Mouse (Mus musculus) embryonic facial prominence, embryonic 12.5 days (tissue): ENCODE measurements around the gene Cd22. TPM values are rescaled to one million over a fixed set of nuclear protein-coding genes. Genes with fewer than 3 reads are reported as not detected.

Experiments used
- ATAC-seq: fragments of 200-750 bp; cut with Nextera tagmentation; 2 replicates; pipeline ENCODE4 v1.8.0; 2017; ENCODE audit not compliant: insufficient number of reproducible peaks, insufficient read depth, low FRiP score, low TSS enrichment
- H3K27ac ChIP-seq: fragments of 300-500 bp; sonication (generic); 2 replicates; pipeline ENCODE4 v1.5.1; 2016; ENCODE audit warnings: mild to moderate bottlenecking
- H3K27me3 ChIP-seq: fragments of 300-500 bp; sonication (generic); 2 replicates; pipeline ENCODE4 v1.6.1; 2016; ENCODE audit warnings: mild to moderate bottlenecking, moderate library complexity
- H3K36me3 ChIP-seq: fragments of 300-500 bp; sonication (generic); 2 replicates; pipeline ENCODE4 v1.6.1; 2016; ENCODE audit warnings: mild to moderate bottlenecking
- H3K4me1 ChIP-seq: fragments of 300-500 bp; sonication (generic); 2 replicates; pipeline ENCODE4 v1.6.1; 2016
- H3K4me2 ChIP-seq: fragments of 300-500 bp; sonication (generic); replicated peaks from 2 replicates; pipeline ENCODE4 v1.6.1; 2016; ENCODE audit warnings: mild to moderate bottlenecking, moderate library complexity
- H3K4me3 ChIP-seq: fragments of 300-500 bp; sonication (generic); 2 replicates; pipeline ENCODE4 v1.5.1; 2016; ENCODE audit warnings: mild to moderate bottlenecking
- H3K9ac ChIP-seq: fragments of 300-500 bp; sonication (generic); 2 replicates; pipeline ENCODE4 v1.6.1; 2016; ENCODE audit warnings: mild to moderate bottlenecking, moderate library complexity
- H3K9me3 ChIP-seq: fragments of 300-500 bp; sonication (generic); 2 replicates; pipeline ENCODE4 v1.6.1; 2016; ENCODE audit warnings: mild to moderate bottlenecking, moderate library complexity
- WGBS: fragments of 180-500 bp; shearing (Covaris S2); methylation state at CpG from one replicate; pipeline ENCODE4 v1.1.7; 2016; 5-methylcytosine and 5-hydroxymethylcytosine counted together
- polyA plus RNA-seq: library from polyadenylated mRNA; unstranded; fragments of >200 nt; fragmentation: Nextera tagmentation; extraction: Ambion mirVana; gene quantifications from 2 replicates; pipeline ENCODE4 v1.2.1, GENCODE M21; 2016

Cd22 gene
- polyA plus RNA-seq, 1 experiment from 2014 or later: 0.17 TPM

GRCm38 (mm10) chr7:30895217-30895616 is 15.1 kb upstream of the Cd22 start:
- no peak overlapping the region for H3K27ac ChIP-seq
- H3K4me3 ChIP-seq: no peak overlapping the region
- WGBS: 88% methylated on average over 3 of the region's 3 CpGs
- no peaks in the 10 kb centered on the region for H3K27me3 ChIP-seq
- H3K9ac ChIP-seq: no peak overlapping the region
- H3K9me3 ChIP-seq: no peaks in the 10 kb centered on the region
- H3K4me2 ChIP-seq: no peak overlapping the region
- no peaks in the 10 kb centered on the region for H3K4me1 ChIP-seq
- H3K36me3 ChIP-seq: no peaks in the 10 kb centered on the region
- ATAC-seq: no peak

DNA sequence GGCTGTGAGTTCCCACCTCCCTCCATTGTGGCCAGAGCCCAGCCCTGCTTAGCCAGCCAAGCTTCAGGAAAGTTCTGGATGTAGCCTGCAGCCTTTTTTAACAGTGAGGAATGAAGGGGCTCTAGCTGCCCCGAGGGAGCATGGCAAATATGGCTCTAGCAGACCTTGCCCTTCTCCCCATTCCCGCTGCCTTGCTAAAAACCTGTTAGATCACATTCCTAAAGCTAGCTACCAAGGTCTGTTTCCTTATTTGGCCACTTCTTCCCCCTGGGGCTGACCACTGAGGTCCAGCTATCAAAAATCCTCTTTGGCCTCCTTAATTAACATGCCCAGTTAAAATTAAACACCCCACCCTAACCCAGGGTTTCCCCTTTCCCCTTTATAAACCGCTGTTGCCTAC is 12.4 kb upstream of the Cd22 start:
- no peaks in the 10 kb centered on the region for H3K27me3 ChIP-seq
- no peaks in the 10 kb centered on the region for H3K9me3 ChIP-seq
- H3K4me3 ChIP-seq: no peak overlapping the region
- no peak overlapping the region for H3K4me2 ChIP-seq
- H3K27ac ChIP-seq: no peak overlapping the region
- H3K9ac ChIP-seq: no peak overlapping the region
- ATAC-seq: no peak
- H3K4me1 ChIP-seq: no peaks in the 10 kb centered on the region
- no peaks in the 10 kb centered on the region for H3K36me3 ChIP-seq
- WGBS: 53% methylated on average over 3 of the region's 3 CpGs

DNA sequence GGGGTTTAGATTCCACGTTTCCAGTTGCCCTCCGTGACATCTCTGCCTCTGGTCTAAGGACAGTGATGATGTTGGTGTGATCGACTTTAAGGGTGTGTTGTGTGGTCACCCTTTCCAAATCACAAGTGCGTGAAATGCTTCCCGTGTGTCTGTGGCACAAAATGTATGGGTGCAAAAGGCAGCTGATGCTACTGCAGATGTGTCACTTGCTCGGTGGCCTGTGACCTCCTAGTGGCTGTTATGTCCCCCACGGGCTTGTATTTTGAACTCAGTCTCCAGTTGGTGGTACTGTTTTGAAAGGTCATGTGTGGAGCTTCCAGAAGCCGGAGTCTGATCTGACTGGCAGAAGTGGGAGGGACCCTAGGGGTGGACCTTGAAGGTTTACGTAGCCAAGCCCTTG is 11.6 kb upstream of the Cd22 start:
- no peak overlapping the region for H3K4me3 ChIP-seq
- no peaks in the 10 kb centered on the region for H3K36me3 ChIP-seq
- H3K4me1 ChIP-seq: no peaks in the 10 kb centered on the region
- H3K27me3 ChIP-seq: no peaks in the 10 kb centered on the region
- no peak for ATAC-seq
- no peak overlapping the region for H3K9ac ChIP-seq
- no peaks in the 10 kb centered on the region for H3K9me3 ChIP-seq
- no peak overlapping the region for H3K4me2 ChIP-seq
- WGBS: 86% methylated on average over 9 of the region's 9 CpGs
- H3K27ac ChIP-seq: no peak overlapping the region

DNA sequence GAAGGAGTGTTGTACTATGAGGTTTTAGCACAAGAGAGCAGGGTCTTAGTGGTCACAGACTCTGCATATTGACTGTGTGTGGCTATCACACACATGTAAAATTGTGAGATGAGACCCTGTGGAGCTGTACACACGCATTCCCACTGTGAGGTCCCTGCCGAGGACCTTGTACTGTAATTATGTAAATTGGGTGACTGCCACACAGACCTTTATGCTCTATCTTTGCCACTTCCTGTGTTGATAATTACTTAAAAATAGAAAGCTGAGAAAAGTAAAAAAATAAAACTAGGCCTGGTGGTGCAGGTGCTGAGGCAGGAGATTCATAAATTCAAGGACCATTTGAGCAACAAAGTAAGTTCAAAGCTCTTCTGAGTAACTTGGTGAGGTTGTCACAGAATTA is 10.5 kb upstream of the Cd22 start:
- H3K4me1 ChIP-seq: no peaks in the 10 kb centered on the region
- no peak for ATAC-seq
- no peak overlapping the region for H3K4me3 ChIP-seq
- H3K4me2 ChIP-seq: no peak overlapping the region
- H3K27me3 ChIP-seq: no peaks in the 10 kb centered on the region
- no peak overlapping the region for H3K9ac ChIP-seq
- no peaks in the 10 kb centered on the region for H3K9me3 ChIP-seq
- no peaks in the 10 kb centered on the region for H3K36me3 ChIP-seq
- 73% methylated on average over 2 of the region's 2 CpGs for WGBS
- no peak overlapping the region for H3K27ac ChIP-seq

DNA sequence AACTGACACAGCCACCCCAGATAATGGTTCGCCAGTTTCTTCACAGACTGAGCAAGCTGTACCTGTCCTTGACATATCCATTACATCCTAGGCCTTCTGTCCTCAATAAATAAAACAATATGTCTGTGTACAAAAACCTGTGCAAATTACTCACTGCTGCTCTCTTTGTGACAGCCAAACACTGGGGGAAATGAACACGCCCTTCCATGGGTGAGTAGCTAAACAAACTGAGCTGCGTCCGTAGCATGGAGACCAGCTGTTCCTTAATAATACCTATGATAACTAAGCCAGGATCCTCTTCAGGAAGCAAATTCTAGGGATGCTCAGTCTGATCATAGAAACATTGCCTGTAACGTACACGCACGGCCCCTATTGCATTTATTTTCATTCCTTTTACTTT is 8.6 kb upstream of the Cd22 start:
- 81% methylated on average over 7 of the region's 7 CpGs for WGBS
- H3K4me3 ChIP-seq: no peak overlapping the region
- ATAC-seq: no peak
- no peaks in the 10 kb centered on the region for H3K4me1 ChIP-seq
- no peak overlapping the region for H3K4me2 ChIP-seq
- no peaks in the 10 kb centered on the region for H3K9me3 ChIP-seq
- no peaks in the 10 kb centered on the region for H3K27me3 ChIP-seq
- H3K9ac ChIP-seq: no peak overlapping the region
- no peaks in the 10 kb centered on the region for H3K36me3 ChIP-seq
- H3K27ac ChIP-seq: no peak overlapping the region

GRCm38 (mm10) chr7:30887568-30888188 is 7.5 kb upstream of the Cd22 start:
- Histone ChIP-seq H3K27me3 (no peaks in the 10 kb centered on the region), H3K4me2 (no peak overlapping the region), H3K9me3 (no peaks in the 10 kb centered on the region), H3K4me3 (no peak overlapping the region), H3K4me1 (no peaks in the 10 kb centered on the region), H3K27ac (no peak overlapping the region), H3K36me3 (no peaks in the 10 kb centered on the region), H3K9ac (no peak overlapping the region)
- 82% methylated on average over 14 of the region's 14 CpGs for WGBS
- no peak for ATAC-seq

- Histone ChIP-seq H3K4me1 (no peaks in the 10 kb centered on the region), H3K27me3 (no peaks in the 10 kb centered on the region), H3K27ac (no peak overlapping the region), H3K9me3 (no peaks in the 10 kb centered on the region), H3K4me3 (no peak overlapping the region), H3K36me3 (no peaks in the 10 kb centered on the region), H3K4me2 (no peak overlapping the region), H3K9ac (no peak overlapping the region)
- ATAC-seq: no peak
- 85% methylated on average over 4 of the region's 4 CpGs for WGBS
Measured at GRCm38 (mm10) chr7:30886852-30887251, 6.7 kb upstream of the Cd22 start.

GRCm38 (mm10) chr7:30884047-30884446 is 3.9 kb upstream of the Cd22 start:
- Histone ChIP-seq H3K4me3 (no peak overlapping the region), H3K27me3 (no peaks in the 10 kb centered on the region), H3K27ac (no peak overlapping the region), H3K4me1 (no peaks in the 10 kb centered on the region), H3K9ac (no peak overlapping the region), H3K36me3 (no peaks in the 10 kb centered on the region), H3K4me2 (no peak overlapping the region), H3K9me3 (no peaks in the 10 kb centered on the region)
- ATAC-seq: no peak

DNA sequence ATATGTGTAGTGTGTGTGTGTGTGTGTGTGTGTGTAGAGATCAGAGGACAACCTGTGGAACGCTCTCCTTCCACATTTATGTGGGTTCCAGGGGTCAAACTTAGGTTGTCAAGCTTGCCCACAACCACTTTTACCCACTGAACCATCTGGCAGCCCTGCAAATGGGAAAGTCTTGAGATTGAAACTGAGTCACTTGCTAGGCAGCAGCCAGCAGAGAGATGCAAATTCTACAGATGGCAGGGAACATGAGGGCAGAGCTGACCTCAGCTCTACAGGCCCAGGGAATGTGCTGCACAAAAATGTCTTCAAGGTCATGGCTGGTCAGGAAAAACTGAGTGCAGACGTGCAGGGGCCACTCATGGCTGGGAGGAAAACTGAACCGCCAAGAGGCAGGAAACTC is 1.2 kb upstream of the Cd22 start:
- Histone ChIP-seq H3K27ac (no peak overlapping the region), H3K27me3 (no peaks in the 10 kb centered on the region), H3K4me3 (no peak overlapping the region), H3K36me3 (no peaks in the 10 kb centered on the region), H3K9ac (no peak overlapping the region), H3K4me2 (no peak overlapping the region), H3K9me3 (no peaks in the 10 kb centered on the region), H3K4me1 (no peaks in the 10 kb centered on the region)
- no peak for ATAC-seq
- WGBS: 78% methylated on average over 3 of the region's 3 CpGs

DNA sequence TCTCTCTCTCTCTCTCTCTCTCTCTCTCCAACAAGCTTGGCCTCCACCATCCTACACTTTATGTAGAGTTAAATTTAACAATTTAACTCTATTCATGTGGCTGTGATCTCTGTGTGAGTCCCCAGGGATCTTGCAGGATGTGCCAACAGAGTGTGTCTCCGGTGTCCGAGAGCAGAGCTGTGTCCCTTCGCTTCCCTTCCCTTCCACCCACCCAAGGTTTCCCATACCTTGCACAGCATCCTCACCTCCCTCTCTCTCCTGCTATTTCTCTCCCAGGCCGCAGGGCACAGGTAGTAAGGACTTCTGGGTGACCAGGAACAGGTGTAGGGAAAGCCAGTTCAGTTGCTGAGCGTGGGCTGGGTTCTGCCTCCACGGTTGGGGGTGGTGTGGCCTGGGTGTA is 1.2 kb downstream of the Cd22 start:
- H3K4me2 ChIP-seq: no peak overlapping the region
- no peak overlapping the region for H3K9ac ChIP-seq
- H3K4me1 ChIP-seq: no peaks in the 10 kb centered on the region
- WGBS: 67% methylated on average over 6 of the region's 6 CpGs
- no peaks in the 10 kb centered on the region for H3K9me3 ChIP-seq
- ATAC-seq: no peak
- H3K4me3 ChIP-seq: no peak overlapping the region
- H3K36me3 ChIP-seq: no peaks in the 10 kb centered on the region
- H3K27ac ChIP-seq: no peak overlapping the region
- H3K27me3 ChIP-seq: no peaks in the 10 kb centered on the region

DNA sequence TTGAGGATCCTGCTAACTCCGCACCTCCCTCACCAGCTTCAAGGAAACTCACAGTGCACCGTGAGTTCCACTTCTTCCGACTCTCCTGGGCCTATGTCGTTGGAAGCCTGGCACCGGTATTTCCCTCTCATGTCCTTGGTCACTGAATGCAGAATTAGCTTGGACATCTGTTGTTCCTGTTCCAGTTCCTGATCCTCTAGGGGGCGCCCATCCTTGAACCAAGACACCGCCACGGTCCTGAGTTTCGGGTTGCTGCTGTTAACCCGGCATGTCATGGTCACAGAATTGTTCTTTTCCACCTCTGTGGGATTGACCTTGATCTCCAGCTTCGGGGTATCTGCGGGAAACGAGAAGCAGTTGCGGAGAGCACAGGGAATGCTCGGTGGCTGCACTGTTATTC is 7.1 kb downstream of the Cd22 start:
- Histone ChIP-seq H3K4me2 (peak overlapping the region; percentile 28; the same call in 1 of the 2 replicates), H3K9me3 (no peaks in the 10 kb centered on the region), H3K27ac (no peak overlapping the region), H3K27me3 (no peaks in the 10 kb centered on the region), H3K9ac (no peak overlapping the region; the same call in 1 of the 2 replicates), H3K4me3 (no peak overlapping the region), H3K36me3 (no peaks in the 10 kb centered on the region), H3K4me1 (no peaks in the 10 kb centered on the region)
- ATAC-seq: no peak
- 21% methylated on average over 15 of the region's 15 CpGs for WGBS

DNA sequence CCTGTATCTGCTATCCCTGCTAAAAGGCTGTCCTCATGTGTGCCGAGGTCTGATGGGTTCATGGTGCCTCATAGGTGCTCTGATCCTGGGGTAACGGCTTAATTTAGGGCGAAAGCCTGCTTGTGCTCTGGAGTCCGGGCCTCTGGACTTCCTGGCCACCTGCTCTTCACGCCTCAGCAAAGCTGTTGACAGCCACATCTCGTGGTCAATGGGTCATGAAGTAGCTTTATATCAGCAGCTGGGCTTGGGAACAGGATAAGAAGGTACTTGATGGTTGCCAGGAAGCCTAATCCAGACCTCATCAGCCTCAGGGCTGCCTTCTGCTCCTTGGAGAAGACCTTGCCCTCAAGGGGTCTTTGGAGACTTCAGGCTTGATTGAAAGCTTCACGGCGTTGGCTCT is 16.8 kb downstream of the Cd22 start:
- Histone ChIP-seq H3K27ac (no peak overlapping the region), H3K36me3 (no peaks in the 10 kb centered on the region)
- ATAC-seq: no peak

GRCm38 (mm10) chr7:30861464-30861863 is 18.7 kb downstream of the Cd22 start, which contains the start of gene Ffar1:
Ffar1 (minus strand) TSS chr7:30861564.
- no peak for ATAC-seq
- H3K36me3 ChIP-seq: no peaks in the 10 kb centered on the region
- no peaks in the 10 kb centered on the region for H3K4me1 ChIP-seq
- no peak within 1 kb of the TSS for H3K27ac ChIP-seq
- no peak within 1 kb of the TSS for H3K4me3 ChIP-seq
- 88% methylated on average over 12 of the region's 12 CpGs for WGBS
- no peaks in the 10 kb centered on the region for H3K27me3 ChIP-seq
- H3K9ac ChIP-seq: no peak within 1 kb of the TSS
- no peak within 1 kb of the TSS for H3K4me2 ChIP-seq
- H3K9me3 ChIP-seq: no peaks in the 10 kb centered on the region

More for the DNA sequence above, 16.8 kb downstream of the Cd22 start:
- no peak overlapping the region for H3K9ac ChIP-seq
- 78% methylated on average over 8 of the region's 8 CpGs for WGBS
- no peaks in the 10 kb centered on the region for H3K9me3 ChIP-seq
- H3K27me3 ChIP-seq: no peaks in the 10 kb centered on the region
- H3K4me1 ChIP-seq: no peaks in the 10 kb centered on the region
- no peak overlapping the region for H3K4me2 ChIP-seq
- H3K4me3 ChIP-seq: no peak overlapping the region
